In the genomic region with DNA sequence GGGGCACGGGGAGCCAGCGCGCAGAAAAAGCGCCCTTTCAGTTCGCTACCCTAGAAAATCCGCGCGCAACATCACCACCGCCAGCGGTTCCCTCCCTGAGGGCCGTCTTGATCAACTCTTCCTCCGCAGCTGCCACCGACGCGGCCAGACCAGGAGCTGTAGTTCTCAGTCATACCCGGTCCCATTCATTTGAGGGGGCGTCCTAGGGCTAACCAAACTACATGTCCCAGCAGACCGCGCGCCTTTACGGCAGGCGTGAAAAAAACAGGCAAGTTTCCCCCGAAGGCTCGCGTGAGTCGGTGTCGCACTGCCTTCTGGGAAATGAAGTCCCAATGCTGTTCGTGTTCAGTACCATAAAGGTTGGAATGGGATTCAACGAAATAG, we compare ENCODE assay signal across 7 mouse cellular contexts. TPM values are rescaled to one million over a fixed set of nuclear protein-coding genes. Genes with fewer than 3 reads are reported as not detected.
DNase-seq lines count a peak whose midpoint lies in the region; ATAC-seq and TF ChIP-seq lines count a peak whose summit lies in the region.

TSS of gene Slc35b4 (minus strand) at position 248 of the 384 bp plus-strand sequence.

- TF ChIP-seq POLR2A in small intestine, adult 2 months (IDR thresholded peaks at IDR 0.05; ENCODE audit: low read depth, low read length) = peak; percentile 56; the same call in 1 of the 2 replicates

- 2% methylated on average over 29 of the region's 29 CpGs for WGBS in embryonic facial prominence, embryonic 10.5 days
- WGBS in intestine, postnatal 0 days = under 1% methylated on average over 29 of the region's 29 CpGs
- under 1% methylated on average over 29 of the region's 29 CpGs for WGBS in midbrain, embryonic 12.5 days
- whole genome bisulfite sequencing in small intestine, adult 2 months = under 1% methylated on average over 29 of the region's 29 CpGs

- peak; percentile 99 for ATAC-seq in intestine, postnatal 0 days
- peak; percentile 100 for ATAC-seq in midbrain, embryonic 12.5 days (ENCODE audit: low FRiP score, low read depth)

- peaks cover 9% of the 10 kb centered on the region for H3K4me1 ChIP-seq in embryonic facial prominence, embryonic 10.5 days
- peaks cover 10% of the 10 kb centered on the region; the same call in 1 of the 2 replicates for H3K4me1 ChIP-seq in intestine, postnatal 0 days (replicated peaks; ENCODE audit: control insufficient read depth, insufficient read depth, low read length)
- H3K4me1 ChIP-seq in midbrain, embryonic 12.5 days = peaks cover 10% of the 10 kb centered on the region
- H3K4me1 ChIP-seq in small intestine, adult 2 months (ENCODE audit: control insufficient read depth, insufficient read depth, insufficient read length, low read length) = peaks cover 4% of the 10 kb centered on the region; the same call in 1 of the 2 replicates

- peak; percentile 14; the same call in 1 of the 2 replicates for TF ChIP-seq CTCF in intestine, postnatal 0 days (IDR thresholded peaks at IDR 0.05; ENCODE audit: low read depth)
- no peak for TF ChIP-seq CTCF in small intestine, adult 2 months (IDR thresholded peaks at IDR 0.05; ENCODE audit: extremely low read depth, insufficient read length, insufficient replicate concordance, low read depth, low read length)

- H3K9me3 ChIP-seq in embryonic facial prominence, embryonic 10.5 days = no peaks in the 10 kb centered on the region
- H3K9me3 ChIP-seq in intestine, postnatal 0 days (ENCODE audit: control insufficient read depth) = no peaks in the 10 kb centered on the region
- no peaks in the 10 kb centered on the region for H3K9me3 ChIP-seq in midbrain, embryonic 12.5 days

- peak; percentile 92 for DNase-seq in adrenal gland, postnatal 10 days
- DNase-seq in embryonic facial prominence, embryonic 10.5 days (ENCODE audit: low spot score) = peak; percentile 96
- peak; percentile 75 for DNase-seq in gonadal fat pad, adult 2 months (ENCODE audit: low read depth)
- DNase-seq in left cerebral cortex, postnatal 4 days = peak; percentile 95

- peak within 1 kb of the TSS; percentile 88 for H3K4me3 ChIP-seq in embryonic facial prominence, embryonic 10.5 days
- H3K4me3 ChIP-seq in intestine, postnatal 0 days (ENCODE audit: low read depth, low read length) = peak within 1 kb of the TSS; percentile 64
- peak within 1 kb of the TSS; percentile 59 for H3K4me3 ChIP-seq in midbrain, embryonic 12.5 days
- peak within 1 kb of the TSS; percentile 73 for H3K4me3 ChIP-seq in small intestine, adult 2 months (ENCODE audit: low read depth, low read length)

- intact Hi-C loops in left cerebral cortex, postnatal 4 days (cut with DNase I) = no loop called here

- H3K27me3 ChIP-seq in embryonic facial prominence, embryonic 10.5 days (replicated peaks; ENCODE audit: low read depth, poor library complexity, severe bottlenecking) = no peaks in the 10 kb centered on the region
- H3K27me3 ChIP-seq in intestine, postnatal 0 days (replicated peaks; ENCODE audit: control insufficient read depth, insufficient read depth, low read length) = no peaks in the 10 kb centered on the region
- no peaks in the 10 kb centered on the region for H3K27me3 ChIP-seq in midbrain, embryonic 12.5 days
- no peaks in the 10 kb centered on the region for H3K27me3 ChIP-seq in small intestine, adult 2 months (ENCODE audit: control insufficient read depth, insufficient read depth, low read length)

- peaks cover 6% of the 10 kb centered on the region; the same call in 1 of the 2 replicates for H3K36me3 ChIP-seq in embryonic facial prominence, embryonic 10.5 days (replicated peaks)
- H3K36me3 ChIP-seq in intestine, postnatal 0 days (ENCODE audit: control insufficient read depth, insufficient read depth) = no peaks in the 10 kb centered on the region
- no peaks in the 10 kb centered on the region for H3K36me3 ChIP-seq in midbrain, embryonic 12.5 days
- 0 out of 2 replicates have a peak, but pooled peaks cover 2% of the 10 kb centered on the region for H3K36me3 ChIP-seq in small intestine, adult 2 months (ENCODE audit: control insufficient read depth, insufficient read depth, low read length)

- H3K9ac ChIP-seq in intestine, postnatal 0 days (ENCODE audit: low read depth, low read length) = peak within 1 kb of the TSS; percentile 64
- H3K9ac ChIP-seq in midbrain, embryonic 12.5 days (replicated peaks) = peak within 1 kb of the TSS; percentile 63

- peak within 1 kb of the TSS; percentile 90 for H3K27ac ChIP-seq in embryonic facial prominence, embryonic 10.5 days (replicated peaks)
- H3K27ac ChIP-seq in intestine, postnatal 0 days (ENCODE audit: low read depth, low read length) = peak within 1 kb of the TSS; percentile 65
- peak within 1 kb of the TSS; percentile 65 for H3K27ac ChIP-seq in midbrain, embryonic 12.5 days (replicated peaks)
- peak within 1 kb of the TSS; percentile 30 for H3K27ac ChIP-seq in small intestine, adult 2 months (ENCODE audit: insufficient read depth, low read depth, low read length)

- H3K4me2 ChIP-seq in intestine, postnatal 0 days (replicated peaks; ENCODE audit: low read depth) = peak within 1 kb of the TSS; percentile 83
- peak within 1 kb of the TSS; percentile 60 for H3K4me2 ChIP-seq in midbrain, embryonic 12.5 days (replicated peaks)

RNA-seq across cellular contexts. Expression of gene Slc35b4, which starts in this region (rescaled TPM):
- 10 to 100 TPM; 22.9 to 26.1 TPM for total RNA-seq in adrenal gland, postnatal 10 days (2021)
- 42.6 and 43.6 TPM in 2 replicates for polyA plus RNA-seq in embryonic facial prominence, embryonic 10.5 days (2016; fragmentation: Nextera tagmentation; extraction: Ambion mirVana)
- 46.9 and 63.9 TPM in 2 replicates for polyA plus RNA-seq in gonadal fat pad, adult 2 months (2012; rRNA removed)
- 17.2 and 19.1 TPM in 2 replicates for polyA plus RNA-seq in intestine, postnatal 0 days (2015; fragmentation: Nextera tagmentation; extraction: Ambion mirVana)
- 10 to 100 TPM; 35.8 to 36.9 TPM for total RNA-seq in left cerebral cortex, postnatal 4 days (2021)
- polyA plus RNA-seq in midbrain, embryonic 12.5 days (2016; fragmentation: Nextera tagmentation; extraction: Ambion mirVana) = 42.9 and 46.0 TPM in 2 replicates
- 2.4 and 4.3 TPM in 2 replicates for polyA plus RNA-seq in small intestine, adult 2 months (2012; rRNA removed)

Comparison
In these comparisons a context has a peak if more than half of its experiments do, and no peak if none do; other contexts are left out.
1. Peak in every context shown above with its lines: DNase-seq, ATAC-seq, H3K4me3 ChIP-seq and H3K27ac ChIP-seq.
2. H3K27ac ChIP-seq: peak in every context shown above with its lines; median percentile 90 in embryonic facial prominence, embryonic 10.5 days; 65 in intestine, postnatal 0 days; 65 in midbrain, embryonic 12.5 days; 30 in small intestine, adult 2 months.